Mouse (Mus musculus) adrenal gland, postnatal 4 days (tissue): ENCODE data around the gene Immp2l. TPM values are rescaled to one million over a fixed set of nuclear protein-coding genes. Genes with fewer than 3 reads are reported as not detected.

ENCODE experiments used
- DNase-seq, 2 experiments: peaks; one replicate each; pipeline ENCODE4 v3.0.0; 2021 to 2022; ENCODE audit warnings: low spot score in 2 of 2, mixed read lengths in 2 of 2
- total RNA-seq, 2 experiments: library from RNA; stranded (reverse); gene quantifications; 2 replicates each; pipeline ENCODE4 v1.2.3; 2021

Immp2l gene
- total RNA-seq, 2 experiments from 2014 or later = 8.6 to 9.8 TPM

- no peak for DNase-seq
Measured at GRCm38 (mm10) chr12:41313391-41313790, 289.5 kb downstream of the Immp2l start.

GRCm38 (mm10) chr12:41314811-41315461, 291.0 kb downstream of the Immp2l start:
- DNase-seq = no peak

DNA sequence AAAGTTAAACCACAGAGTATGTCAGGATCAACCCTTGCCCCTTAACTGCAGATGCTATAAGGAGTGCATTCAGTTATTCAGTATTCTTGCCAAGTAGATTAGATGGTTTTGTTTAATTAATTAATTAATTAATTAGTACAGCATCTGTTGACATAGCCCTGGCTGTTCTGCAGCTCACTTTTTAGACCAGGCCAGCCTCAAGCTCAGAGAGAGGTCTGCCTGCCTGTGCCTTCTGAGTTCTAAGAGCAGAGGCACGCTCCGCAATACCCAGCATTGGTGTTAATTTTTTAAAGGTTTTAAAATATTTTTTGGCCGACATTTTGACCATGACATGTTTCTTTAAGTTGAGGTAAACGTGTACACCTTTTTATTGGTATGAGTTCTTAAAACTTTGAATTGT, 292.0 kb downstream of the Immp2l start:
- DNase-seq = no peak

DNA sequence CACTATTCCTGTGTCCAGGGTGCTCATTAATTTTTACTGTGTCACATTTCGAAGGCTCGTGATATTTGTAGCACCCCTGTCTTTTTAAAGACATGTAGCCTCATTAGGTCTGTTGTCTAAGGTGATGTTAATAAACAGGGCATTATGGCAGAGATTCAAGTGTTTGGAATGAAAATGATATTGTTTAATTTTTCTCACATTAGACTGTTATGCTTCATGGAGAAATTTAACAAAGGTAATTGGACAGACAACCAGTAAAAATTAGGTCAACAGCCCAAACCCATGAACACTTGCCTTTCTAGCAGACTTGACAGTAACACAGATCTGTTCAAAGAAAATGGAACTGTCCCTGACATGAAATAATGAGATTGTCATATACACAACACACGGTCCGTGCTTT, 292.5 kb downstream of the Immp2l start:
- DNase-seq = no peak

- no peak for DNase-seq
Measured at GRCm38 (mm10) chr12:41317431-41317830, 293.5 kb downstream of the Immp2l start.

DNA sequence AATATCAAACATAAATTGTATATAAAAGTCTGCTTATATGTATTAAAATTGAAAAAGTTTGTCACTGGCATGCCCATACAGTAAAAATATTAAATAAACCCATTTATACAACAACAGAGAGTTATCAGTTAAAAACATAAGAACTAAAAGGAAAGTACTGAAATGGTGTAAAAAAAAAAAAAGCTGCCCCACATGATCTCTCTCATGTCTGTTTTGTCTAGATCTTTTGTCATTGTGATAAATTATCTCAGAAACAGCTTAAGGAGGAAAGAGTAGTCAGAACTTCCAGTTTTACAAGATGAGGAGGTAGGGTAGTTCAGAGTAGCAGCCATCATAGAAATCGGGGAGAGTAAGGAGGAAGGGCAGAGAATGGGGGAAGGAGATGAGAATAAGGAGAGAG, 298.1 kb downstream of the Immp2l start:
- DNase-seq = no peak

DNA sequence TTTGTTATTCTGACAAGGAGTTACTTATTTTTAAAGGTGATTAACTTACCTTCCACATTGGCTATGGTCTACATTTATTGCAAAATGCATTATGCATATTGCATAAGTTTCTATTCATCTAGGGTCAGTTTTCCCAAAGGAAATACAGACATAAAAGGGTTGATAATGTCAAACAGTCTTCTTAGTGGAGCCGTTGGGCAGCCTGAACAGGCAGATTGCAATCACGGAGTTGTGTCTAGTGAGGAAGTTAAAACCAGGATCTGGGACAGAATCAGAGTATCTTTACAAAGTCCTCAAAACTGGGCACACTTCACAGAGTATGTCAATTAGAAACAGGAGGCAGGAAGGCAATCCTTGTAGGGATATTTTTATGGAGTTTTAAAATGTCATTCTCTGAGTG, 300.5 kb downstream of the Immp2l start:
- DNase-seq = no peak

DNA sequence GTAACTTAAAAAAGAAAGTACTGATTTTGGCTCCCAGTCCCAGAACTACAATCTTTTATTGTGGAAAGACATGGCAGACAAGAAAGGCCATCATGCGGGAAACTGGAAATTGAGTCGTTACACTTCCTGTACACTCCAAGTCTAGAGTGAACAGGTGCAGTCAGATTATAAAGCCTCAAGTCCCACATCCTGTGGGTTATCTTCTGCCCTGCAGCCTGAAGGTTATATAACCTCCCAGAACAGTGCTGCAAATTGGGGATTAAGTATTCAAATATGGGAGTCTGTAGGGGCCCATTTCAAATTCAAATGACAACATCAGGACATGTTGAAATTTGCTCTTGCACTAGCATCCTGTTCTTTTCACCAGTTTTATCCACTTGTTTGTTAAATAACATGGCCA, 301.9 kb downstream of the Immp2l start:
- no peak for DNase-seq

GRCm38 (mm10) chr12:41330988-41331671, 307.2 kb downstream of the Immp2l start:
- no peak for DNase-seq

- no peak for DNase-seq
Measured at GRCm38 (mm10) chr12:41345621-41346020, 321.7 kb downstream of the Immp2l start.

GRCm38 (mm10) chr12:41347494-41347893, 323.6 kb downstream of the Immp2l start:
- no peak for DNase-seq

GRCm38 (mm10) chr12:41349386-41349785, 325.5 kb downstream of the Immp2l start:
- DNase-seq = no peak

GRCm38 (mm10) chr12:41349814-41350213, 325.9 kb downstream of the Immp2l start:
- no peak for DNase-seq

GRCm38 (mm10) chr12:41351275-41351674, 327.4 kb downstream of the Immp2l start:
- no peak for DNase-seq

GRCm38 (mm10) chr12:41354857-41355256, 331.0 kb downstream of the Immp2l start:
- no peak for DNase-seq

- DNase-seq = no peak
Measured at GRCm38 (mm10) chr12:41356040-41356439, 332.1 kb downstream of the Immp2l start.

- DNase-seq = no peak
Measured at GRCm38 (mm10) chr12:41386685-41387084, 362.8 kb downstream of the Immp2l start.

GRCm38 (mm10) chr12:41394231-41394630, 370.3 kb downstream of the Immp2l start:
- DNase-seq = no peak

DNA sequence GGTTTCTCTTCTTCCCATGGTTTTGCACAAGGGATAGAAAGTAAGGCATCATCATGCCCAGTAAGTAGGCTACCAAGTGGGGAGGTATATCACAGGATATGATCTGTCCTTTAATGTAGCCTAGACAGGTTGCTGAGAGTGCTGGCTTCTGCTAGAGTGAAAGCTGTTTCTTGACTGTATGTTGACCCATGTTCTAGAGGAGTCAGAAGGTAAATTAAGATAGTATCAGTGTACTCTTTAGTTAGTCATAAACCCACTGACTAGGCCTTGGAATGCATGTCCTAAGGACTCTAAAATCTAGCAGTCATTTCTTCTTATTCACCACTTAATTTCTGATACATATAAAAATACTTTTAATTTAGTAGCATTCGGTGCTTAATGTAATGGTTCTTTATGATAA, 377.2 kb downstream of the Immp2l start:
- DNase-seq = no peak

GRCm38 (mm10) chr12:41401923-41402322, 378.0 kb downstream of the Immp2l start:
- DNase-seq = no peak

- no peak for DNase-seq
Measured at GRCm38 (mm10) chr12:41409431-41409830, 385.5 kb downstream of the Immp2l start.

GRCm38 (mm10) chr12:41416635-41417034, 392.7 kb downstream of the Immp2l start:
- no peak for DNase-seq

GRCm38 (mm10) chr12:41417099-41417498, 393.2 kb downstream of the Immp2l start:
- DNase-seq = no peak
